8 mouse cellular contexts compared by ENCODE assay signal in the genomic region with DNA sequence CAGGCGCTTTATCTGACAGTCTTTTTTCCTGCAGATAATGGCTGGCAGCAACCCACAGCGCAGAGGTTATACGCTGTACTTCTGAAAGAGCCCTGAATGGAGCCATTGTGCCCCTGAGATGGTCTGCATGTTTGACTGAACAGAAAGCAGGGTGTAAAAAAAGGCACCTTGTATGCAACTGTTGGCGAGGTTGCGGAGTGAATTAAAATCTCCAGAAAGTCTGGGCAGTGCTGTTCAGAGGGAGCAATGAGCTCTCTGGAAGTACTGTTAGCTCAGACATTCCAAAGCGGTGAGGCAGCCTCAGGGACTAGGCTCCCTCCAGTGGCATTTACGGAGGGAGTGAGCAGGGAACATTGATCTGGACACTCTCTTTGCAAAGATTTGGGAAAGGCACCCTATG. TPM values are rescaled to one million over a fixed set of nuclear protein-coding genes. Genes with fewer than 3 reads are reported as not detected.
DNase-seq lines count a peak whose midpoint lies in the region; ATAC-seq and TF ChIP-seq lines count a peak whose summit lies in the region.

No protein-coding gene starts in this region.

- TF ChIP-seq CTCF in cerebellum, adult 2 months (IDR thresholded peaks at IDR 0.05; ENCODE audit: borderline replicate concordance, insufficient read depth, low read depth, low read length), result no peak

- H3K4me1 ChIP-seq in embryonic facial prominence, embryonic 10.5 days, result peaks cover 47% of the 10 kb centered on the region
- peaks cover 43% of the 10 kb centered on the region for H3K4me1 ChIP-seq in heart, embryonic 12.5 days (replicated peaks)
- peaks cover 46% of the 10 kb centered on the region for H3K4me1 ChIP-seq in limb, embryonic 14.5 days (ENCODE audit: control insufficient read depth, insufficient read depth, low read length)
- peaks cover 38% of the 10 kb centered on the region for H3K4me1 ChIP-seq in neural tube, embryonic 15.5 days
- H3K4me1 ChIP-seq in cerebellum, adult 2 months (ENCODE audit: control insufficient read depth, insufficient read depth, low read length), result no peaks in the 10 kb centered on the region

- no peak for TF ChIP-seq POLR2A in limb, embryonic 14.5 days (IDR thresholded peaks at IDR 0.05; ENCODE audit: borderline replicate concordance, extremely low read depth, insufficient read depth, insufficient read length)
- TF ChIP-seq POLR2A in cerebellum, adult 2 months (IDR thresholded peaks at IDR 0.05; ENCODE audit: borderline replicate concordance, insufficient read depth, low read length), result no peak

- peak; percentile 62; the same call in 1 of the 2 replicates for ATAC-seq in heart, embryonic 12.5 days (ENCODE audit: insufficient number of reproducible peaks, low FRiP score)
- peak; percentile 71 for ATAC-seq in limb, embryonic 14.5 days (ENCODE audit: low FRiP score, low read depth)
- ATAC-seq in neural tube, embryonic 15.5 days (ENCODE audit: low FRiP score), result peak; percentile 33; the same call in 1 of the 2 replicates
- no peak for ATAC-seq in activated CD4-positive, CD25-positive, alpha-beta regulatory T cell, adult 4 months

- WGBS in embryonic facial prominence, embryonic 10.5 days, result 13% methylated on average over 7 of the region's 7 CpGs
- WGBS in heart, embryonic 12.5 days, result 12% methylated on average over 7 of the region's 7 CpGs
- 28% methylated on average over 7 of the region's 7 CpGs for WGBS in limb, embryonic 14.5 days
- WGBS in neural tube, embryonic 15.5 days, result 10% methylated on average over 7 of the region's 7 CpGs
- WGBS in cerebellum, adult 2 months, result 24% methylated on average over 7 of the region's 7 CpGs

- H3K27ac ChIP-seq in embryonic facial prominence, embryonic 10.5 days (replicated peaks), result no peak overlapping the region
- H3K27ac ChIP-seq in heart, embryonic 12.5 days (ENCODE audit: poor library complexity, severe bottlenecking), result peak overlapping the region; percentile 61; the same call in 1 of the 2 replicates
- H3K27ac ChIP-seq in limb, embryonic 14.5 days (replicated peaks; ENCODE audit: low read depth, low read length), result peak overlapping the region; percentile 73
- H3K27ac ChIP-seq in neural tube, embryonic 15.5 days (replicated peaks), result peak overlapping the region; percentile 19; the same call in 1 of the 2 replicates
- no peak overlapping the region for H3K27ac ChIP-seq in cerebellum, adult 2 months (ENCODE audit: insufficient read depth, low read length)

- no peak overlapping the region for H3K4me3 ChIP-seq in embryonic facial prominence, embryonic 10.5 days
- peak overlapping the region; percentile 19; the same call in 1 of the 2 replicates for H3K4me3 ChIP-seq in heart, embryonic 12.5 days
- no peak overlapping the region for H3K4me3 ChIP-seq in limb, embryonic 14.5 days (replicated peaks; ENCODE audit: low read length)
- H3K4me3 ChIP-seq in neural tube, embryonic 15.5 days (replicated peaks), result no peak overlapping the region
- no peak overlapping the region for H3K4me3 ChIP-seq in cerebellum, adult 2 months (replicated peaks; ENCODE audit: insufficient read depth, low read depth, low read length)

- H3K4me2 ChIP-seq in heart, embryonic 12.5 days, result peak overlapping the region; percentile 61
- 0 out of 2 replicates have a peak overlapping the region, but pooled peaks have one; percentile 16 for H3K4me2 ChIP-seq in limb, embryonic 14.5 days (replicated peaks; ENCODE audit: low read depth, low read length, severe bottlenecking)
- H3K4me2 ChIP-seq in neural tube, embryonic 15.5 days, result peak overlapping the region; percentile 34

- H3K9ac ChIP-seq in heart, embryonic 12.5 days, result no peak overlapping the region
- no peak overlapping the region for H3K9ac ChIP-seq in limb, embryonic 14.5 days (ENCODE audit: low read depth, low read length, severe bottlenecking)
- no peak overlapping the region for H3K9ac ChIP-seq in neural tube, embryonic 15.5 days (replicated peaks)

- peak; percentile 56 for DNase-seq in gastrocnemius, adult 18-20 months (ENCODE audit: low spot score)
- no peak for DNase-seq in gastrocnemius, postnatal 10 days
- DNase-seq in embryonic facial prominence, embryonic 10.5 days (ENCODE audit: low spot score), result peak; percentile 59
- DNase-seq in limb, embryonic 14.5 days (ENCODE audit: low spot score), result peak; percentile 61
- no peak for DNase-seq in cerebellum, adult 2 months

- H3K36me3 ChIP-seq in embryonic facial prominence, embryonic 10.5 days (replicated peaks), result no peaks in the 10 kb centered on the region
- H3K36me3 ChIP-seq in heart, embryonic 12.5 days, result no peaks in the 10 kb centered on the region
- H3K36me3 ChIP-seq in limb, embryonic 14.5 days (ENCODE audit: control insufficient read depth, insufficient read depth, low read length), result no peaks in the 10 kb centered on the region
- H3K36me3 ChIP-seq in neural tube, embryonic 15.5 days, result no peaks in the 10 kb centered on the region

- H3K27me3 ChIP-seq in embryonic facial prominence, embryonic 10.5 days (replicated peaks; ENCODE audit: low read depth, poor library complexity, severe bottlenecking), result peaks cover 44% of the 10 kb centered on the region
- 0 out of 2 replicates have a peak, but pooled peaks cover 4% of the 10 kb centered on the region for H3K27me3 ChIP-seq in heart, embryonic 12.5 days (replicated peaks)
- H3K27me3 ChIP-seq in limb, embryonic 14.5 days (ENCODE audit: control insufficient read depth, insufficient read depth, low read length), result no peaks in the 10 kb centered on the region
- peaks cover 9% of the 10 kb centered on the region; the same call in 1 of the 2 replicates for H3K27me3 ChIP-seq in neural tube, embryonic 15.5 days (replicated peaks)
- H3K27me3 ChIP-seq in cerebellum, adult 2 months (ENCODE audit: control insufficient read depth, insufficient read depth, low read length), result peaks cover 2% of the 10 kb centered on the region; the same call in 1 of the 2 replicates

- H3K9me3 ChIP-seq in embryonic facial prominence, embryonic 10.5 days, result no peaks in the 10 kb centered on the region
- H3K9me3 ChIP-seq in heart, embryonic 12.5 days (replicated peaks), result no peaks in the 10 kb centered on the region
- no peaks in the 10 kb centered on the region for H3K9me3 ChIP-seq in limb, embryonic 14.5 days (ENCODE audit: control insufficient read depth, low read length)
- no peaks in the 10 kb centered on the region for H3K9me3 ChIP-seq in neural tube, embryonic 15.5 days (replicated peaks)

RNA-seq across cellular contexts. Expression of gene Plce1, which starts 2.0 kb away (rescaled TPM):
- total RNA-seq in gastrocnemius, adult 18-20 months (2021), result 1 to 10 TPM; 4.5 to 6.0 TPM
- 10 to 100 TPM; 18.6 to 23.0 TPM for total RNA-seq in gastrocnemius, postnatal 10 days (2021)
- polyA plus RNA-seq in embryonic facial prominence, embryonic 10.5 days (2016; fragmentation: Nextera tagmentation; extraction: Ambion mirVana), result 2.3 and 2.7 TPM in 2 replicates
- polyA plus RNA-seq in heart, embryonic 12.5 days (2016; fragmentation: Nextera tagmentation; extraction: Ambion mirVana), result 8.4 and 10.5 TPM in 2 replicates
- polyA plus RNA-seq in limb, embryonic 14.5 days (2012; rRNA removed), result 10.8 and 12.6 TPM in 2 replicates
- polyA plus RNA-seq in limb, embryonic 14.5 days (2014; fragmentation: Nextera tagmentation; extraction: Ambion mirVana), result 13.3 and 13.4 TPM in 2 replicates
- polyA plus RNA-seq in neural tube, embryonic 15.5 days (2015; fragmentation: Nextera tagmentation; extraction: Ambion mirVana), result 4.1 TPM in 2 replicates
- under 1 TPM in 1 of 2 experiments, not detected in 1; 0.13 TPM for polyA plus RNA-seq in activated CD4-positive, CD25-positive, alpha-beta regulatory T cell, adult 4 months (2017; shearing (Covaris generic))
- polyA plus RNA-seq in cerebellum, adult 2 months (2012; rRNA removed), result 9.7 TPM in 2 replicates

Comparison
In these comparisons a context has a peak if more than half of its experiments do, and no peak if none do; other contexts are left out.
1. DNase-seq: peak in gastrocnemius, adult 18-20 months (single experiment), embryonic facial prominence, embryonic 10.5 days (single experiment) and limb, embryonic 14.5 days (single experiment); none in gastrocnemius, postnatal 10 days (single experiment) and cerebellum, adult 2 months (0 of 2).
2. H3K27ac ChIP-seq: peak in heart, embryonic 12.5 days (single experiment), limb, embryonic 14.5 days (single experiment) and neural tube, embryonic 15.5 days (single experiment); none in embryonic facial prominence, embryonic 10.5 days (single experiment) and cerebellum, adult 2 months (single experiment).
3. Peak in every context shown above with its lines, with median percentiles within 50 percentile points of each other: H3K4me2 ChIP-seq.